Mouse (Mus musculus) liver, postnatal 0 days (tissue): ENCODE results near the gene Nrxn1.

ENCODE experiments used
- CTCF ChIP-seq: sonication (generic); IDR thresholded peaks from 2 replicates; pipeline ENCODE4 v1.5.1; 2016; ENCODE audit warnings: antibody characterized with exemption, low read depth
- EP300 ChIP-seq: IDR thresholded peaks from 2 replicates; pipeline ENCODE4 v1.6.1; 2016; ENCODE audit warnings: antibody characterized with exemption, low read depth, mild to moderate bottlenecking

- TF ChIP-seq CTCF (no peak), EP300 (no peak)
Observed at GRCm38 (mm10) chr17:90238964-90239363, 853.9 kb downstream of the Nrxn1 start.
